Comparison of ENCODE assay signal across 26 mouse cellular contexts in genomic region chr1:64669451-64669850, GRCm38 (mm10). TPM values are rescaled to one million over a fixed set of nuclear protein-coding genes. Genes with fewer than 3 reads are reported as not detected.
A peak's percentile ranks its signal among the peaks of the same experiment; 100 is the strongest.
DNase-seq lines count a peak whose midpoint lies in the region; ATAC-seq and TF ChIP-seq lines count a peak whose summit lies in the region.
"Had no signal": no experiment of that assay in that cellular context is flagged by ENCODE, and none has a peak within 500 bp of the region (broad histone marks: within the 10 kb centered on the region; RNA-seq: fewer than 3 reads in every experiment).

No protein-coding gene starts in this region.

- no peak for TF ChIP-seq CTCF in intestine, postnatal 0 days (IDR thresholded peaks at IDR 0.05; ENCODE audit: low read depth)

- WGBS in intestine, embryonic 15.5 days = 65% methylated on average over 2 of the region's 2 CpGs
- WGBS in intestine, postnatal 0 days = 55% methylated on average over 2 of the region's 2 CpGs
- 58% methylated on average over 2 of the region's 2 CpGs for WGBS in embryonic facial prominence, embryonic 14.5 days
- 76% methylated on average over 2 of the region's 2 CpGs for WGBS in forebrain, embryonic 12.5 days
- WGBS in hindbrain, embryonic 13.5 days = 65% methylated on average over 2 of the region's 2 CpGs

- no peaks in the 10 kb centered on the region for H3K27me3 ChIP-seq in intestine, embryonic 15.5 days (replicated peaks)
- H3K27me3 ChIP-seq in intestine, postnatal 0 days (replicated peaks; ENCODE audit: control insufficient read depth, insufficient read depth, low read length) = no peaks in the 10 kb centered on the region
- no peaks in the 10 kb centered on the region for H3K27me3 ChIP-seq in embryonic facial prominence, embryonic 14.5 days (replicated peaks; ENCODE audit: control insufficient read depth, insufficient read depth, low read length)
- no peaks in the 10 kb centered on the region for H3K27me3 ChIP-seq in forebrain, embryonic 12.5 days
- H3K27me3 ChIP-seq in hindbrain, embryonic 13.5 days = no peaks in the 10 kb centered on the region
- H3K27me3 ChIP-seq: embryonic facial prominence, embryonic 13.5 days; forebrain, embryonic 15.5 days; midbrain, embryonic 12.5 days; Patski had no signal

- peak; percentile 67; the same call in 1 of the 2 replicates for ATAC-seq in intestine, embryonic 15.5 days
- ATAC-seq in intestine, postnatal 0 days = no peak
- peak; percentile 85 for ATAC-seq in embryonic facial prominence, embryonic 14.5 days (ENCODE audit: low read depth)
- ATAC-seq in forebrain, embryonic 12.5 days (ENCODE audit: low FRiP score) = no peak
- ATAC-seq in hindbrain, embryonic 13.5 days (ENCODE audit: low FRiP score) = no peak
- ATAC-seq: activated CD4-positive, CD25-positive, alpha-beta regulatory T cell, adult 4 months; CD4-positive, CD25-positive, alpha-beta regulatory T cell, adult 4 months; forebrain, embryonic 15.5 days; hindbrain, postnatal 0 days; liver, postnatal 0 days; Patski had no signal

- H3K9ac ChIP-seq in intestine, embryonic 15.5 days = no peak overlapping the region
- H3K9ac ChIP-seq in intestine, postnatal 0 days (ENCODE audit: low read depth, low read length) = no peak overlapping the region
- no peak overlapping the region for H3K9ac ChIP-seq in embryonic facial prominence, embryonic 14.5 days (ENCODE audit: low read depth, low read length)
- H3K9ac ChIP-seq in forebrain, embryonic 12.5 days = no peak overlapping the region
- no peak overlapping the region for H3K9ac ChIP-seq in hindbrain, embryonic 13.5 days
- H3K9ac ChIP-seq: embryonic facial prominence, embryonic 13.5 days; forebrain, embryonic 15.5 days; liver, postnatal 0 days; midbrain, embryonic 12.5 days had no signal

- DNase-seq in 3134 (ENCODE audit: extremely low read depth, insufficient read length, low spot score) (peak; percentile 22), 3T3-L1 (ENCODE audit: low read depth, low spot score) (peak; percentile 59)
- peak; percentile 29 for DNase-seq in embryonic facial prominence, embryonic 14.5 days (ENCODE audit: low spot score)
- DNase-seq in testis, postnatal 10 days (ENCODE audit: low spot score) = no peak
- DNase-seq: adrenal gland, postnatal 10 days; cerebellum, adult 8-10 months; cerebellum, postnatal 36 days; gastrocnemius, postnatal 36 days; heart, postnatal 36 days; kidney, adult 18-20 months; kidney, postnatal 25 days; liver, postnatal 0 days; lung, postnatal 14 days had no signal

- no peaks in the 10 kb centered on the region for H3K4me1 ChIP-seq in intestine, embryonic 15.5 days (replicated peaks)
- no peaks in the 10 kb centered on the region for H3K4me1 ChIP-seq in intestine, postnatal 0 days (replicated peaks; ENCODE audit: control insufficient read depth, insufficient read depth, low read length)
- no peaks in the 10 kb centered on the region for H3K4me1 ChIP-seq in embryonic facial prominence, embryonic 14.5 days (ENCODE audit: control insufficient read depth, insufficient read depth, low read length)
- peaks cover 3% of the 10 kb centered on the region; the same call in 1 of the 2 replicates for H3K4me1 ChIP-seq in forebrain, embryonic 12.5 days
- no peaks in the 10 kb centered on the region for H3K4me1 ChIP-seq in hindbrain, embryonic 13.5 days (replicated peaks)
- H3K4me1 ChIP-seq: forebrain, embryonic 15.5 days; midbrain, embryonic 12.5 days had no signal

- H3K9me3 ChIP-seq in intestine, embryonic 15.5 days = no peaks in the 10 kb centered on the region
- H3K9me3 ChIP-seq in intestine, postnatal 0 days (ENCODE audit: control insufficient read depth) = no peaks in the 10 kb centered on the region
- H3K9me3 ChIP-seq in embryonic facial prominence, embryonic 14.5 days (ENCODE audit: control insufficient read depth, low read length) = no peaks in the 10 kb centered on the region
- H3K9me3 ChIP-seq in forebrain, embryonic 12.5 days = no peaks in the 10 kb centered on the region
- H3K9me3 ChIP-seq in hindbrain, embryonic 13.5 days = peaks cover 2% of the 10 kb centered on the region; the same call in 1 of the 2 replicates
- H3K9me3 ChIP-seq: forebrain, embryonic 15.5 days; midbrain, embryonic 12.5 days had no signal

- H3K4me3 ChIP-seq in intestine, embryonic 15.5 days (replicated peaks) = no peak overlapping the region
- no peak overlapping the region for H3K4me3 ChIP-seq in intestine, postnatal 0 days (ENCODE audit: low read depth, low read length)
- no peak overlapping the region for H3K4me3 ChIP-seq in embryonic facial prominence, embryonic 14.5 days (ENCODE audit: low read depth, low read length)
- no peak overlapping the region for H3K4me3 ChIP-seq in forebrain, embryonic 12.5 days (replicated peaks)
- no peak overlapping the region for H3K4me3 ChIP-seq in hindbrain, embryonic 13.5 days
- H3K4me3 ChIP-seq: embryonic facial prominence, embryonic 13.5 days; forebrain, embryonic 15.5 days; layer of hippocampus, adult 2 months; midbrain, embryonic 12.5 days had no signal

- H3K4me2 ChIP-seq in intestine, embryonic 15.5 days (replicated peaks) = no peak overlapping the region
- H3K4me2 ChIP-seq in intestine, postnatal 0 days (replicated peaks; ENCODE audit: low read depth) = no peak overlapping the region
- H3K4me2 ChIP-seq in embryonic facial prominence, embryonic 14.5 days (ENCODE audit: low read depth, low read length) = no peak overlapping the region
- no peak overlapping the region for H3K4me2 ChIP-seq in forebrain, embryonic 12.5 days
- H3K4me2 ChIP-seq in hindbrain, embryonic 13.5 days = no peak overlapping the region
- H3K4me2 ChIP-seq: embryonic facial prominence, embryonic 13.5 days; forebrain, embryonic 15.5 days; liver, embryonic 11.5 days; midbrain, embryonic 12.5 days had no signal

- H3K27ac ChIP-seq in intestine, embryonic 15.5 days = no peak overlapping the region
- H3K27ac ChIP-seq in intestine, postnatal 0 days (ENCODE audit: low read depth, low read length) = no peak overlapping the region
- no peak overlapping the region for H3K27ac ChIP-seq in embryonic facial prominence, embryonic 14.5 days (replicated peaks; ENCODE audit: low read depth, low read length)
- no peak overlapping the region for H3K27ac ChIP-seq in forebrain, embryonic 12.5 days
- H3K27ac ChIP-seq in hindbrain, embryonic 13.5 days = no peak overlapping the region
- H3K27ac ChIP-seq: embryonic facial prominence, embryonic 13.5 days; forebrain, embryonic 15.5 days; hindbrain, postnatal 0 days; layer of hippocampus, adult 2 months; midbrain, embryonic 12.5 days had no signal

- H3K36me3 ChIP-seq in intestine, embryonic 15.5 days = no peaks in the 10 kb centered on the region
- no peaks in the 10 kb centered on the region for H3K36me3 ChIP-seq in intestine, postnatal 0 days (ENCODE audit: control insufficient read depth, insufficient read depth)
- H3K36me3 ChIP-seq in embryonic facial prominence, embryonic 14.5 days (ENCODE audit: control insufficient read depth, insufficient read depth, low read length) = no peaks in the 10 kb centered on the region
- no peaks in the 10 kb centered on the region for H3K36me3 ChIP-seq in forebrain, embryonic 12.5 days (replicated peaks)
- H3K36me3 ChIP-seq in hindbrain, embryonic 13.5 days = no peaks in the 10 kb centered on the region
- H3K36me3 ChIP-seq: embryonic facial prominence, embryonic 13.5 days; forebrain, embryonic 15.5 days; midbrain, embryonic 12.5 days had no signal

RNA-seq across cellular contexts. Expression of gene Ccnyl1, which starts 20.8 kb away (rescaled TPM):
- 4.0 and 4.3 TPM in 2 replicates for polyA plus RNA-seq in intestine, embryonic 15.5 days (2015; fragmentation: Nextera tagmentation; extraction: Ambion mirVana)
- 5.1 and 5.5 TPM in 2 replicates for polyA plus RNA-seq in intestine, postnatal 0 days (2015; fragmentation: Nextera tagmentation; extraction: Ambion mirVana)
- 8.3 and 8.4 TPM in 2 replicates for polyA plus RNA-seq in embryonic facial prominence, embryonic 14.5 days (2014; fragmentation: Nextera tagmentation; extraction: Ambion mirVana)
- 5.9 and 6.2 TPM in 2 replicates for polyA plus RNA-seq in forebrain, embryonic 12.5 days (2016; fragmentation: Nextera tagmentation; extraction: Ambion mirVana)
- polyA plus RNA-seq in hindbrain, embryonic 13.5 days (2015; fragmentation: Nextera tagmentation; extraction: Ambion mirVana) = 5.0 and 5.3 TPM in 2 replicates

RNA-seq across cellular contexts. Expression of gene Mettl21a, which starts 52.4 kb away (rescaled TPM):
- polyA plus RNA-seq in intestine, embryonic 15.5 days (2015; fragmentation: Nextera tagmentation; extraction: Ambion mirVana) = 17.2 and 18.0 TPM in 2 replicates
- 9.5 and 10.2 TPM in 2 replicates for polyA plus RNA-seq in intestine, postnatal 0 days (2015; fragmentation: Nextera tagmentation; extraction: Ambion mirVana)
- 26.4 TPM in 2 replicates for polyA plus RNA-seq in embryonic facial prominence, embryonic 14.5 days (2014; fragmentation: Nextera tagmentation; extraction: Ambion mirVana)
- polyA plus RNA-seq in forebrain, embryonic 12.5 days (2016; fragmentation: Nextera tagmentation; extraction: Ambion mirVana) = 19.3 and 19.6 TPM in 2 replicates
- polyA plus RNA-seq in hindbrain, embryonic 13.5 days (2015; fragmentation: Nextera tagmentation; extraction: Ambion mirVana) = 19.5 and 21.0 TPM in 2 replicates

Comparison
In these comparisons a context has a peak if more than half of its experiments do, and no peak if none do; other contexts are left out.
1. ATAC-seq: peak in intestine, embryonic 15.5 days (single experiment) and embryonic facial prominence, embryonic 14.5 days (single experiment); none in intestine, postnatal 0 days (single experiment), forebrain, embryonic 12.5 days (single experiment) and hindbrain, embryonic 13.5 days (single experiment).